Mouse (Mus musculus) left cerebral cortex, postnatal 4 days (tissue): Measurements from ENCODE around the gene Tspo. TPM values are rescaled to one million over a fixed set of nuclear protein-coding genes. Genes with fewer than 3 reads are reported as not detected.
A peak's percentile ranks its signal among the peaks of the same experiment; 100 is the strongest.

Experiments
- DNase-seq: peaks from one replicate; pipeline ENCODE4 v3.0.0-alpha.2; 2022
- intact Hi-C: fragments of 180-260 bp; cut with DNase I; formaldehyde crosslinking; loops from one replicate; pipeline ENCODE4 v1.15.1; 2025
- total RNA-seq, 2 experiments: library from RNA; stranded (reverse); gene quantifications; 2 replicates each; pipeline ENCODE4 v1.2.3; 2021

Gene Tspo
- total RNA-seq, 2 experiments from 2014 or later, result 2.9 to 3.8 TPM

DNA sequence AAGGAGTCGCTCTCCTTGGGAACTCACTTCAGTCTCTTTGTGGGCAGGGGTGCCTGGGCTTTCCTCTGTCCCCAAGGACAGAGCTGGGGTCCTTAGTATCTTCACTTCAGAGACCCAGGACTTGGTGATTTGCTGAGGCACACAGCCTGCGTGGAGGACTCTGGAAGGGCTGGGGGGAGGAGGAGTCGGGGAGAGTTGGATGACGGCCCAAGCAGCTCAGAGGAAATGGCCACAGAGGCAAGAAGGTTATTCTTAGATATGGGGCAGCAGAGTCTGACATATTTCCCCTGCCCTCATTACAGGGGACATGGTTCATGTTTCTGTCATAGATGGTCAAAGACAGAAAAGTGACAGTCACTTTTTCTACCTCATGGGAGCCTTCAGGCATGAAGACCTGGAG, 23.5 kb upstream of the Tspo start:
- intact Hi-C loops, result no loop called here
- DNase-seq, result no peak

- intact Hi-C loops, result no loop called here
- no peak for DNase-seq
These were observed 21.6 kb upstream of the Tspo start for GRCm38 (mm10) chr15:83541647-83542287.

- DNase-seq, result no peak
- intact Hi-C loops, result no loop called here
These were observed 17.4 kb upstream of the Tspo start for GRCm38 (mm10) chr15:83546029-83546428.

- no peak for DNase-seq
- intact Hi-C loops, result no loop called here
These were observed 16.2 kb upstream of the Tspo start for GRCm38 (mm10) chr15:83547144-83547543.

DNA sequence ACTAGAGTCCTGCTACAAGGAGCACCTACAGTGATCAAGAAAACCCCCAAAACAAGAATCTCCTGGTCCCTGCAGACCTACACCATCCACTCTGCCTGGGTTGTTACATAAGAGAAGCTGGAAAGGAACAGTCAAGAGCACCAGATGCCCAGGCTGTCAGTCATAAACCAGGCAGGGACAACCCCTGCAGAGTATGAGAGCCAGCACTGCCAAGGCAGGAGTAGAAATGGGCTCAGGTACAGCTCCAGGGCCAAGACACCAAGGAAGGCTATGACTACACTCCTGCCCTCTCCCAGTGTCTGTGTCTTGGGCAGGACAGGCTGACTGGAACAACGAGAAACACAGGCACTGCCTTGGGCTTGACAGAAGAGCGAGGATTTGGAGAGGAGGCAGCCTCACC, 13.3 kb upstream of the Tspo start:
- no peak for DNase-seq
- intact Hi-C loops, result no loop called here

DNA sequence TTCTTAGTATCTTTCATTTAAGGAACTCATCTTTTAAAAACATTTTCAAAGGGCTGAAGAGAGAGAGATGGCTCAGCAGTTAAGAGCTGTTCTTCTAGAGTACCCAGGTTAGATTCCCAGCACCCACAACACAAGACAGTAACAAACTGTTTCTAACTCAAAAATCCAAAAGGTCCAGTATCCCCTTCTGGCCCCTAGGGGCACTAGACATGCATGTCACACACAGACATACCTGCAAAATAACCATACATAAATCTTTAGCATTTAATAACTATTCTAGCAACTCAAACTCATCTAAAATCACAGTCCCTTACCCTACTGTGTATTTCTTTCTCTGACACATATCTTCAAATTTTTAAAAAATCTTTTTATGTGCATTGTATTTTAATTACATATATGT, 9.6 kb upstream of the Tspo start:
- intact Hi-C loops, result no loop called here

GRCm38 (mm10) chr15:83555161-83555974, 8.0 kb upstream of the Tspo start:
- peak; percentile 87 for DNase-seq
- intact Hi-C loops, result no loop called here

More for the DNA sequence above, 9.6 kb upstream of the Tspo start:
- DNase-seq, result no peak

DNA sequence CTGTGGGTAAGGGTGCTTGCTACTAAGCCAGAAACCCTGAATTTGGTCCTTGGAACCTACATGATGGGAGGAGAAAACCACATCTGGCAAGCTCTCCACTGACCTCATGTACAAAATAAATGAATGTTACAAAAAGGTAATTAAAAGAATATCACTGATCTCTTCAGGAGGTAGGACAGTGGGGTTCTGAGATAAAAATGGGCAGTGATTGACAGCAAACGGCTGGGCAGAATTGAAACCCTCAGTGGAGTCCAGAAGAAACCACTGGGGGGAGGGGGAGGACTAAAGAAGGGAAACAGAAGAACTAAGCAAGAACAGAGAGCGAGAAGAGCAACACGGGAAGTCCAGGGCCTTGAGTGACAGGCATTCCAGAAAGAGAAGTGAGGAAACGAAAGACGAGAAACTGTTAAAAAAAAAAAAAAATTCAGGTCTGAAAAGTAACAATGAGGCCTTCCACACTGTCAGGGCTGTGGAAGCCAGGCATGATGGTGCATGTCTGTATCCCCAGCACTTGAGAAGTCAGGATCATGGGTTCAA, 2.4 kb upstream of the Tspo start:
- intact Hi-C loops, result no loop called here
- no peak for DNase-seq

DNA sequence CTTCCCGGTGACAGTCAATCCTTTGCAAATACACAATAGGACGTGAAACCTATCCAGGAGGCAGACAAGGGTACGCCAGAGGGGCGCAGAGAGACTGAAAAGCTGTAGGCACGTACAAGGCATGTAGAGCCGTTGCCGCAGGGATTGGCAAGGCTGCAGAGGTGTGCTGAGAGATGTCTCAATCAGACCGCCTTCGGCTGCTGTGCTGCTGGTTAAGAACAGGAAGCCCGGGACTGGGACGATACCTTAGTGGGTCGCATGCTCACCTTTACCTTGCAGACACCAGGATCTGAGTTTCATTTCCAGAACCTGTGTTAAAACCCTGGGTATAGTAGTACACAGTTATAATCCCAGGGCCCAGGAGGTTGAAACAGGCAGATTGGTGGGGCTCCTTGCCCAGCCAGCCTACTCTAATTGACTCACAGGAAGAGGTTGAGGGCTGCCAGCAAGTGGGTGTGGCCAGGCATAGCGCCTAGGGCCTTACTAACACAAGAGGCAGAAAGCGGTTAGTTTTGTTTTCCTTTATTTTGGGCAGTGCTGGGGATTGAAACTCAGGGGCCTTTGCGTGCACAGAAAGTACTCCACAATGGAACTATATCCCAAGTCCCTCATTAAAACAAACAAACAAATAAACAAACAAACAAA, 644 bp upstream of the Tspo start:
- intact Hi-C loops, result no loop called here
- peak; percentile 86 for DNase-seq

DNA sequence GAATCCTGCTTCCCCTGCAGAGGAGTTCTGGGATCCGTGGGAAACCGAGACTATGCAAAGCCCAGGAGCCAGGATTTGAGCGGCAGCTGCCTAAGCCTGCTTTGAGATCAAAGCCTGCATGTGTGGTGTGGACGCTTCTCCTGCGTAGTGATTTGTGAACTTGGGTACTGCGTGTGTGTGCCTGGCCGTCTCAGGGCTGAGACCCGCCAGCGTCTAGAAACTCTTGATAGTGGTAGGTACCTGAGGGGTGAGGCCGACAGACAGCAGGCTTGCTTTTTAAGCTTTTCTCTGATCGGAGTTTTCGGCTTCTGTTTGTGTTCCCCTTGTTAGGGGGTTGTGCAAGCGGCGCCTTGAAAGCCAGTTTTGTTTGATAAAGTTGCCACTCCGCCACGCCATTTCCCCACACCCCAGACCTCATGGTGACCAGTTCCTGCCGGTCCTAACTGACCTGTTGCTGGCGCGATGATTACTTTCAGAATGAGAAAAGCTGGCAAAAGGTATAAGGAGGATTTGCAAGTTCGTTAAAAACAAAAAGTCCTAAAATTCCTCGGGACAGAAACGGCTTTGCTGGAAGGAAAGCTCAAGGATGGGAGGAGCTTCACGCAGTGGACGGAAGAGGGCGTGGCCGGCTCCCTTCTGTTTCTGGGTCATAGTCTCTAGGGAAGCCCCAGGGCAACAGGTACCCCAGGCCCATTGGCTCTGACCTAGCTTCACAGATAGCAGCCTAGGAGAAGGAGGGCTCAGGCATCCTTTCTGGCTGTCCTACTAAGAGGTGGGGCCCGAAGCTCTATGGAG, 662 bp downstream of the Tspo start:
- intact Hi-C loops, result no loop called here
- DNase-seq, result no peak

DNA sequence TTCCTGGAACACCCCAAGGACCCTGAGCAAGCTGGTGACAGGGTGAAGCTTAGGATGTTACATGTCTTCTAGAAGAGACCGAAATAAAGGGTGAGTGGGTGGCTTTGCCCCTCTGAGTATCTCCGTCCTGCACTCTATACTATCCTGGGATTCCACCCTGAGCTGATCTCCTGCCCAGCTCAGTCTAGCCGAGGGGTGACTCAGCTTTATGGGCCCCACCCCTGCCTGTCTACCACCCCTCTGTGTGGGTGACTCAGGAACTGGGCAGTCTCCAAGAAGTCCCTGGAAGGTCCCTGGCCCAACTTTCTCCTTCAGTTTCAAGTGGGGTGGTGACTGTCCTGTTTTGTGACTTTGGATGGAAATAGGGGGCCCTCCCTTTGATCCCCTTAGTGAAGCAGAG, 2.0 kb downstream of the Tspo start:
- intact Hi-C loops, result no loop called here
- no peak for DNase-seq

- intact Hi-C loops, result no loop called here
- DNase-seq, result no peak
These were observed 2.6 kb downstream of the Tspo start for GRCm38 (mm10) chr15:83566006-83566405.

- intact Hi-C loops, result no loop called here
- DNase-seq, result no peak
These were observed 4.3 kb downstream of the Tspo start for GRCm38 (mm10) chr15:83567728-83568127.

GRCm38 (mm10) chr15:83568544-83568943, 5.2 kb downstream of the Tspo start:
- no peak for DNase-seq
- intact Hi-C loops, result no loop called here

- intact Hi-C loops, result no loop called here
- DNase-seq, result no peak
These were observed 6.3 kb downstream of the Tspo start for GRCm38 (mm10) chr15:83569682-83570081.

- intact Hi-C loops, result no loop called here
- DNase-seq, result no peak
These were observed 7.2 kb downstream of the Tspo start for GRCm38 (mm10) chr15:83570641-83571040.

GRCm38 (mm10) chr15:83571636-83572035, 8.2 kb downstream of the Tspo start:
- DNase-seq, result no peak
- intact Hi-C loops, result no loop called here

DNA sequence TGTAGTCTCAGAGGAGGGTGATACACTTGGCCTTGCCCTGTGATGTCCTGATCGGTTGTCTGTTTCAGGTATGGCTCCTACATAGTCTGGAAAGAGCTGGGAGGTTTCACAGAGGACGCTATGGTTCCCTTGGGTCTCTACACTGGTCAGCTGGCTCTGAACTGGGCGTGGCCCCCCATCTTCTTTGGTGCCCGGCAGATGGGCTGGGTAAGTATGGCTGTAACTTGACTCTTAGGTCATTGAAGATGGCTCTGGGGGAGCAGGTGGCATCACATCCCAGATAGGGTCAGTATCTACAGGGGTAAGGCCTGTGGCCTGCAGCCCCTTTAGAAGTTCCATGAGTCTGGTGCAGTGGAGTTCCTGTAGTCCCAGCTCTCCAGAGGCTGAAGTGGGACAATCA, 8.7 kb downstream of the Tspo start:
- intact Hi-C loops, result no loop called here
- no peak for DNase-seq

GRCm38 (mm10) chr15:83573606-83574005, 10.2 kb downstream of the Tspo start:
- DNase-seq, result no peak
- intact Hi-C loops, result no loop called here

- intact Hi-C loops, result no loop called here
- no peak for DNase-seq
These were observed 11.4 kb downstream of the Tspo start for GRCm38 (mm10) chr15:83574731-83575351.
